ENCODE assay signal across 24 mouse cellular contexts in genomic region chr11:75871688-75872087, GRCm38 (mm10).
A peak's percentile ranks its signal among the peaks of the same experiment; 100 is the strongest.
DNase-seq lines count a peak whose midpoint lies in the region; ATAC-seq lines count a peak whose summit lies in the region.
"Had no signal": no experiment of that assay in that cellular context is flagged by ENCODE, and none has a peak within 500 bp of the region (broad histone marks: within the 10 kb centered on the region; RNA-seq: fewer than 3 reads in every experiment).

No protein-coding gene starts in this region.

- peak; percentile 56; the same call in 1 of the 2 replicates for ATAC-seq in cerebellum, adult (ENCODE audit: insufficient number of reproducible peaks, low FRiP score, low TSS enrichment)
- ATAC-seq in heart, embryonic 12.5 days (ENCODE audit: insufficient number of reproducible peaks, low FRiP score), result no peak
- ATAC-seq: forebrain, embryonic 13.5 days; intestine, postnatal 0 days; liver, embryonic 12.5 days; liver, postnatal 0 days had no signal

- H3K27ac ChIP-seq in heart, embryonic 12.5 days (ENCODE audit: poor library complexity, severe bottlenecking), result no peak overlapping the region
- H3K27ac ChIP-seq: liver, embryonic 12.5 days; stomach, embryonic 15.5 days had no signal

- peaks cover 11% of the 10 kb centered on the region; the same call in 1 of the 2 replicates for H3K27me3 ChIP-seq in heart, embryonic 12.5 days (replicated peaks)
- H3K27me3 ChIP-seq: forebrain, embryonic 13.5 days; midbrain, embryonic 15.5 days; neural tube, embryonic 15.5 days; stomach, embryonic 15.5 days had no signal

- H3K9me3 ChIP-seq in heart, embryonic 12.5 days (replicated peaks), result no peaks in the 10 kb centered on the region
- H3K9me3 ChIP-seq: forebrain, embryonic 13.5 days; liver, embryonic 12.5 days; midbrain, embryonic 15.5 days; neural tube, embryonic 15.5 days; stomach, embryonic 15.5 days had no signal

- no peaks in the 10 kb centered on the region for H3K36me3 ChIP-seq in heart, embryonic 12.5 days
- H3K36me3 ChIP-seq: liver, embryonic 12.5 days; midbrain, embryonic 15.5 days; neural tube, embryonic 15.5 days; stomach, embryonic 15.5 days had no signal

- H3K4me3 ChIP-seq in heart, embryonic 12.5 days, result no peak overlapping the region
- H3K4me3 ChIP-seq: forebrain, embryonic 13.5 days; liver, embryonic 12.5 days; midbrain, embryonic 15.5 days; neural tube, embryonic 15.5 days; stomach, embryonic 15.5 days had no signal

- WGBS in heart, embryonic 12.5 days, result 87% methylated on average over 1 of the region's 1 CpGs

- no peak overlapping the region for H3K9ac ChIP-seq in heart, embryonic 12.5 days
- H3K9ac ChIP-seq: forebrain, embryonic 13.5 days; liver, embryonic 12.5 days; liver, postnatal 0 days; midbrain, embryonic 15.5 days; neural tube, embryonic 15.5 days; stomach, embryonic 15.5 days had no signal

- peaks cover 12% of the 10 kb centered on the region for H3K4me1 ChIP-seq in heart, embryonic 12.5 days (replicated peaks)
- H3K4me1 ChIP-seq: stomach, embryonic 15.5 days had no signal

- H3K4me2 ChIP-seq in heart, embryonic 12.5 days, result no peak overlapping the region
- H3K4me2 ChIP-seq: forebrain, embryonic 13.5 days; heart, embryonic 11.5 days; hindbrain, embryonic 14.5 days; liver, embryonic 12.5 days; midbrain, embryonic 15.5 days; neural tube, embryonic 15.5 days; stomach, embryonic 15.5 days had no signal

- DNase-seq in cerebellum, postnatal 4 days (ENCODE audit: low spot score in 2 of 2), result no peak
- peak; percentile 82 for DNase-seq in brain, adult 2 months (ENCODE audit: low read depth, low spot score)
- DNase-seq in cerebellum, adult 8-10 months, result peak; percentile 51
- DNase-seq in cerebellum, postnatal 25 days, result peak; percentile 63 to 67
- DNase-seq in thymus, postnatal 0 days (ENCODE audit: low spot score), result no peak
- DNase-seq: adrenal gland, adult 8-10 months; gastrocnemius, postnatal 36 days; heart, adult 18-20 months; heart, postnatal 4 days; kidney, postnatal 14 days; liver, postnatal 0 days; lung, postnatal 36 days; right cerebral cortex, postnatal 14 days; thymus, postnatal 14 days had no signal

Comparison
In these comparisons a context has a peak if more than half of its experiments do, and no peak if none do; other contexts are left out.
1. DNase-seq: peak in brain, adult 2 months (single experiment), cerebellum, adult 8-10 months (single experiment) and cerebellum, postnatal 25 days (2 of 2); none in cerebellum, postnatal 4 days (0 of 2) and thymus, postnatal 0 days (single experiment).